Mouse (Mus musculus): Measurements from ENCODE around the gene Clock. TPM values are rescaled to one million over a fixed set of nuclear protein-coding genes. Genes with fewer than 3 reads are reported as not detected.
A peak's percentile ranks its signal among the peaks of the same experiment; 100 is the strongest.

Gene Clock
- total RNA-seq, 2 experiments from 2014 or later, result 13.7 to 14.1 TPM

DNA sequence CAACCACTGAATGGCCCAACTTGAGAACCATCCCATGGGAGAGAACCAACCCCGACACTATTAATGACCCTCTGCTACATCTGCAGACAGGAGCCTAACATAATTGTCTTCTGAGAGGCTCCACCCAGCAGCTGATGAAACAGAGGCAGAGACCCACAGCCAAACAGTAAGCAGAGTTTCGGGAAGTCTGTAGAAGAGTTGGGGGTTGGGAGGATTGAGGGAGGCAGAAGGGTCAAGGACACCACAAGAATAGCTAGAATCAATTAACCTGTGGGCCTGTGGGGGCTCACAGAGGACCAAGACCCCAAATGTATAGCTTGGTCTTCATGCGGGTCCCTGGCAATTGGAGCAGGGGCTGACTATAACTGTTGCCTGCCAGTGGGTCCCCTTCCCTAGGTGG lies 16.3 kb downstream of the Clock start:
- intact Hi-C loops (cut with DNase I; ENCODE audit: low total_unique reads), result no loop called here
- no peak for DNase-seq

DNA sequence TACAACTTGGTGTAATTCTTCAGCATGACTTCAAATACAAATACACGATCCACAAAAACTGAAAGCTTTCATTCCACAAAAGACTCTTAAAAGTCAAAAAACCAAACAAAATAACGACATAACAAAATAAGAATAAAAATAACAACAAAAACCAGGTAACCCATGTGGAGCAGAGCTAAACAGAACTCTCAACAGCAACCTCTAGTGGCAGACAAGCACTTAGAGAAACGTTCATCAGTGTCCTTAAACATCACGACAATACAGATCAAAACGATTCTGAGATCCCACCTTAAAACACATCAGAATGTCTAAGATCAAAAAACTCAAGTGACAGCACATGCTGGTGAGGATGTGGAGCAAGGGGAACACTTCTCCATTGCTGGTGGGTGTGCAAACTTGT lies 17.5 kb downstream of the Clock start:
- DNase-seq, result no peak
- intact Hi-C loops (cut with DNase I; ENCODE audit: low total_unique reads), result no loop called here

DNA sequence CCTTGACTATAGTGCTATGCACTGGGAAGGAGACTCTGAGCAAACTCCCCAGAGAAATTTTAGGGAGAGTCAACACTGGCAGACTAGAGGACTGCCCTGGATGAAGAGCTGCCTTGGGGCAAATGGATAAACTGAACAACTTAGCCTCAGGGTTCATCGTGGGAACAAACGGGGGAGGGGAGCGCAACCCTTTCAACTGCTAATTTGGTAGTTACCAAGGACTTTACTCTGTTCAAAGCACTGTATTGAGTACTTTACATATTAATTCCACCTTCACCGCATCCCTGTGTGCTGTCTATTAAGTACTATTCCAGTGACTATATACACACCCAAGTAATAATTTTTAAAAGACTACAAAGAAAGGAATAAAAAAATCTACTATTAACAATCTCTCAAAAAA lies 18.9 kb downstream of the Clock start:
- no peak for DNase-seq
- intact Hi-C loops (cut with DNase I; ENCODE audit: low total_unique reads), result no loop called here

DNA sequence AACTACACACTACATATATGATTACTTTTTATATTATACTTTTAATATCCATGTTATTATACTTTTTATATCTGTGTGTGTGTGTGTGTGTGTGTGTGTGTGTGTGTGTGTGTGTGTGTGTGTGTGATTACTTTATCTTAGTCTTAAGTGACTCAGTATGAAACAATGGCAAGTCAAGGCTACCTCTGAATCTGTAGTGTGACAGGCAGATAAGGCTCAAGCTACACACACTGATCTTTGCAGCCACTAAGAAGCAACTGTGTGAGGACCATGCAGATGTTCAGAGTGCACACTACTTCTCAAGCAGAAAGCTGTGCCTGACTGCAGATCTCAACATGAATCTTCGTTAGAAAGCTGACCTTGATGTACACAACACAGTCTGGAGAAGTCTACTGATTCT lies 20.7 kb downstream of the Clock start:
- no peak for DNase-seq
- intact Hi-C loops (cut with DNase I; ENCODE audit: low total_unique reads), result no loop called here

DNA sequence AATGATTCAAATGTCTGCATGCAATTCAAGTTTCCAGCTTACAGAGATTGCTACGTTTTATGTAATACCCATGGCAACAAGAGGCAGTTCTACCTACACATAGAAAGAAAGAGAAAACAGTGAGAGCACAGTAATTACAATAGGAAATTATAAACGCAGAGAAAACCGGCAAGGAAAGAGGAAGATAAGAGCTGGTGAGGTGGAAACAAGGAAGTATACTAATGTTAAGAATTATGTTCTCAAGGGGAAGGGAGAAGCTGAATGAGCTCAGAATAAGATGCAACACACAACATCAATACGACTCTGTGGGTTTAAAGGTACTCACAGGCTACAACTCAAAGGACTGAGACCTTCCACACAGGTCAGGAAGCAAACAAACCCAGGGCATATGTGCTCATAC lies 29.6 kb downstream of the Clock start:
- DNase-seq, result no peak
- intact Hi-C loops (cut with DNase I; ENCODE audit: low total_unique reads), result no loop called here

DNA sequence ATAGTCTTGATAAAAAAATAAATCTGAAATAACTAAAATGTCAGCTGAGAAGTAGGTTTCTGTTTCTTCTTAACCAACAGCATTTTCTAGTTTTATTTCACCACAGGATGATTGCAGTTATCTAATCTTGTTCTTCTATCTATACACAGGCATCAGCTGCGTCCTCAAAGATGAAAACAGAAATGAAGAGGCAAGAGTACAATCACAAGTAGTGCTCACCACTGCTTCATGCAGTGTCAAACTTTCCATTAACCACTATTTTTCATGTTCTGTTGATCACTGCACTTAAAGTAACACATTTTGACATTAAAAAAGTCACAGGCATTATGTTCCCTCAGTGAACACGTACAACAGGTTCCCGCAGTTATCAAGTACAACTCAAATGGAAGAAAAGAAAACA lies 53.6 kb downstream of the Clock start:
- intact Hi-C loops (cut with DNase I; ENCODE audit: low total_unique reads), result no loop called here
- no peak for DNase-seq

DNA sequence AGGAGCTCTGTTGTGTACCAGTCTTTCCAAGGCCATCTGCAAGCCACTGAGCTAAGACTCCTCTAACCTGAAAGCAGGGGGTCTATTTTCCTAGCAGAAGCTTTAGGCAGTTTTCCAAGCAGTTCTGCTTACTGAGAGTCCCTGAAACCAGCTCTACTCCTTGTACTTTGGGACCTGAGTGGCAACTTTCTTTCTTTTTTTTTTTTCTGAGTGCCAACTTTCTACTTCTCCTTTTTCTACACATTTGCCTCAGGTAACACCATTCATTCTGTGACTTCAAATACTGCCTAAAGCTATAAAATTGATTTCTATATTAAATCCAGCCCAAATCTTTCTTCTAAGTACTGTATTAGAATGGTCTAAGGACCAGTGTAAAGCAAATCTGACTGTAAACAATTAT lies 58.1 kb downstream of the Clock start:
- no peak for DNase-seq
- intact Hi-C loops (cut with DNase I; ENCODE audit: low total_unique reads), result no loop called here

DNA sequence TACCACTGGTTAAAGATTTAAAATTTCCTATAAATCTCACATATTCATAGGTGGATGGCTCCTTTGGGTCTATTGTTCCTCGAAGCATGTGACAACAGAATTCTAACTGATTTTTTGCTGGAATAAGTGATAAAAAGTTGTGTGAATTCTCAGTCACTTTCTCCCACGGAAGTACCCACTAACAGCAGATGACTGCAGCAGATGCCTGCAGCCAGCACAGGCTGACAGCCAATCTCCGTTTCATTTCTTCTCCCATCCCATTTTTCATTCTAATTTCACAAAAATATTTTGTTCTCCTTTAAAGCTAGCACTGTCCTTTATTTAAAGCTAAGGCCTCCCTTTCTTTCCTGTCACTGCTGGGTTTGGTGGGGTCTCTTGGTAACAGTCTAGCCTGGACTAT lies 59.2 kb downstream of the Clock start:
- intact Hi-C loops (cut with DNase I; ENCODE audit: low total_unique reads), result no loop called here
- no peak for DNase-seq

DNA sequence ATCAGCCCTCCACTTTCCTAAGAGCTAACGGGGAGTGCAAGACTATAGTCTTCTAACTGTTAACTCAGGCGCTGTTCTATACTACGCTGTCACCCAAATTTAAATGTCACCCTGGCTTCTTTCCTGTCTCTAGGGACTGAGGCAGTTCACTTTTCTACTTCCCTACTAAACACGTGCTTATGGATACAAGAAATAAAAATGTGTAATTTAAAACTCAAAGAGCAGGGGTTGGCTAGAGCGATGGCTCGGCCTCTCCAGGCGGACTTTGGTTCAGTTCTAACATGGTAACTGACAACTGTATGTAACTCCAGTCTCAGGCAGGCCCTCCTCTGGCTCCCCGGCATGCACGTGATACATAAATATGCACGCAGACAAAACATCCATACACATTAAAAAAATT lies 60.2 kb downstream of the Clock start:
- DNase-seq, result no peak
- intact Hi-C loops (cut with DNase I; ENCODE audit: low total_unique reads), result no loop called here

DNA sequence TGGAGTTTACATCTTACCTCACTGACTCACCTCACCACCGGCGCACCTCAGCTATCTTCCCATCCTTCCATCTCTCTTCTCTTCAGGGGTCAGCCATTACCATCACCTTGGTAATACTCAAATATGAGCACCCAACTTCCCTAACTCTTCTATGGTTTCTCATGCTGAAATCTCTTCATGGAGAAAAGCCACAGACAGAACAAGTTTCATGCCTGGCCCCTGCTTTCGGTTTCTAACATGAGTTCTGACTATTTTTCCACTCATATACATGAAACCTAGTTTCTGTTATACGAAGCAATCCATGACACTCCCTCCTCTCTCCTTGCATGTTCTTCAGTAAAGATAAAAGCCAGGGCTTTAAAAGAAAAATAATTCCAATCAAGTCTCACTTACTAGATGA lies 60.7 kb downstream of the Clock start:
- DNase-seq, result no peak
- intact Hi-C loops (cut with DNase I; ENCODE audit: low total_unique reads), result no loop called here

DNA sequence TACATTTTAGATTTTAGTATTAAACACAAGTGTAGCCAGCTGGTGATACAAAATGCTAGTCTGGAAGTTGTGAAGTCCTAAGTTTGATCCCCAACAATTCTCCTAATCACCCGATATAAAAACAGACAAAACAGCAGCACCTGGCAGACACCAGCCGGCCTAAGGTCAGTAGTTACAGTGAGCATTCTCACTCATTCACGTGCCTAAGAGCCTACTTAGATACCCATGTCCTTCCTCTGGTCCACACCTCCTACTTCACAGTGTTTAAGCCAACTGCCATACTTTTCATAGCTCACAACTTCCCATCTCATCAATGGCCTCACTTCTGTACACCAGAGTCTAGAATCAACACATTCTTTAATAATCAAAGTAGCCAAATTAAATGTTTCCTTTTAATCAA lies 61.3 kb downstream of the Clock start:
- intact Hi-C loops (cut with DNase I; ENCODE audit: low total_unique reads), result no loop called here
- no peak for DNase-seq

DNA sequence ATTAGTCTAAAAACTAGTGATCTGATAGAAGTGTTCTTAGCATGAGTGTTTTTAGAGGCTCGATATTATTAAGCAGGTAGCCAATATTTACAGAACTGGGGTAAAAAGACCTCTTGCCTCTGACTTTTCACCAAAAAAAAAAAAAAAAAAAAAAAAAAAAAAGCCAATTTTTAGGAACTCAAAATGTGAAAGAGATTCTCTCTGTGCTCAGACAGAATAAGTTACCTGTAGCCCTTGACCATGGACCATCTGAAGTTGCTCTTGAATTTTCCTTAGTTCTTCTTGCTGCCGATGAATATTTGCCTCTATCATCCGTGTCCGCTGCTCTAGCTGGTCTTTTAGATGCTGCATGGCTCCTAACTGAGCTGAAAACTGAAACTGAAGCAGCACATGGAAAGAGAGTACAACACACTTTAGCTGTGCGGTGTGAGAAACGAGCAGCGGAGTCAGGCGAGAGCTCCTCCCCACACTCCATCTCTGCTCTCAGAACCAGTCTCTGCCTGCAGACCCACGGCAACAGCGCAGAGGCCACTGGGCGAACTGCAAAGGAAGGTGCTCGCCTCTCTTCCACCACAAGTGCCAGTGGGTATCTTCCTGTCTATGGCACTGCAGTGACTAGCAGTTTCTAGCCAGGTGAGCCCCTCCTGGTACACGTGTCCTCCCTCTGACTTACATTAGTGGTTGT lies 73.3 kb downstream of the Clock start:
- intact Hi-C loops (cut with DNase I; ENCODE audit: low total_unique reads), result no loop called here
- no peak for DNase-seq

DNA sequence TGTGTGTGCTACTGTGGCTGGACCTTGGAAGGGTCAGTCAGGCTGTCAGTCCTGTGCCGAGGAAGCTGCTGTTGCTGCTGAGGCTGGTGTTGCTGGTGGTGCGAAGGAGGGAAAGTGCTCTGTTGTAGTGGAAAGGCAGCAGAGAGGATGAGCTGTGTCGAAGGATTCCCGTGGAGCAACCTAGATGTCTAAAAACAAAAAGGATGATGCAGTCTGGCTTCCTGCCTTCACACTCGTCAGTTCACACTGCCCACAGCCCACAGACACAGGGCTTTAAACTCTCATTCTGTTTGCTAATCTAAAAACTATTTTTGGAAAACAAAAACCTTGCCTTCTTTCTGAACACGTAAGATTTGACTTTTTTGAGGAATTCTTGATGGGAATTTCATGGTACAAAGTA lies 87.9 kb downstream of the Clock start:
- DNase-seq, result no peak
- intact Hi-C loops (cut with DNase I; ENCODE audit: low total_unique reads), result no loop called here

DNA sequence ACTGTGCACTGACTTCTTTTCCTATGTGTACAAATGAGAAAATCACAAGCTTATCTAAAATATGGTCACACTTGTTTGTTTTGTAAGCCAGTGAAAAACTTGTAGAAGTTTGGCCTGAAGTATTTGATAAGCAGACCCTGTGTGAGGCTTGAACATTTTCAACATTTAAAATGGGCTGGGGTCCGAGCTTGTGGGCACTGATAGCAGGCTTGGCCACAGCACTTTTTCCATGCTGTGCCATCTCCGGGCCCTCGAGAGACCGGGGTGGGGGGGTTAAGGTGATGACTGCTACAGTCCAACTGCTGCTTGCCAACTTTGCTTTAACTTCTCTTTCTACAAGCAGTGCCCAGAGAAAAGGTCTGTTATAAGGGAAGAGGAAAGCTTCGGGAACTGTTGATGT lies 96.5 kb downstream of the Clock start:
- intact Hi-C loops (cut with DNase I; ENCODE audit: low total_unique reads), result no loop called here
- DNase-seq, result no peak

DNA sequence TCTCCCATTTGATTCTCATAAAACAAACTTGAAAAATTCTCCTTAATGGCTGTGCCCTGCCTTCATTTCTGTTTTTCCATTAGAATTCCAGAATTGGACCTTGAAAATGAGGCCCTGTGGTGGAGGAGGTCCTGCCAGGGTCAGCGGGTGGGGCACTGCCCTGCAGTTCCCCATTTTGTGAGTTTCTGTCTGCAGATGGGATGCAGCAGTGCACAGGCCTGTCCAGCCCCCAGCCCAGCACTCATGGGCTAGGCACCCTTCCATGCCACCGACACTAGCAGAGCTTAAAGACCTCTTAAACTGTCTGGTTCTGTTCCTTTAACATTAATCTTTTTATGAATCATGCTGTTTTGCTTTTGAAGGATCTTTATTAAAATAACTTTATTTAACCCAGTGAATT lies 98.7 kb downstream of the Clock start:
- intact Hi-C loops (cut with DNase I; ENCODE audit: low total_unique reads), result no loop called here
- no peak for DNase-seq

DNA sequence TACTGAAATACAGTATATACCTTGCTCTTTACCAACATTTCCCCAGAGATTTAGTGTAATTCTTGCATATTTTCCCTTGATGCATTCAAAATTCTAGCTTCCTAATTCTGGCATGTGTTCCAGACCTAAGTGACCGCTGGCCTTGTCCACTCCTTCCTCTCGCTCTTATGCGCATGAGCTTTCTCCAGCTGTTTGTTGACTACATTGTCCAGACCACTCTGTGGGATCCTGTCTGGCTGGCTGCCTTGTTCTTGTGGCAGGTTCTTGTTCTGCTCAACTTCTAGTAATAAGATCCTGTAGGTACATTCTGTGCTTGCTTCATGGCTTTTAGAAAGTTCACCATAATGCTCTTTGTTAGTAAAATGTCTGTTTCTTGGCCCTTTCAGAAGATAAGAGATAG lies 101.4 kb downstream of the Clock start:
- DNase-seq, result peak; percentile 24

DNA sequence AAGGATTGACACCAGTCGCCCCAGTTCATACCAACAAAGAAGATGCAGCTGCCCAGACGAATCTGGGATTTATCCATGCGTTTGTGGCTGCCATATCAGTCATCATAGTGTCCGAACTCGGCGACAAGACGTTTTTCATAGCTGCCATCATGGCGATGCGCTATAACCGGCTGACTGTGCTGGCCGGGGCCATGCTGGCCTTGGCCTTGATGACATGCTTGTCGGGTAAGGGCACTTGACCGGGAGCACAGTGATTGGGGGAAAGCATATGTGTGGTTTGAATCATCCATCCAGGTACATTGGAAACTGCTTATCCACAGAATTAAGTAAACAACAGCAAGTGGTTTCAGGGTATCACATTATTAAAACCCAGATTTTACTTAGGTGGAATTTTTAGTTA lies 105.2 kb downstream of the Clock start:
- intact Hi-C loops (cut with DNase I; ENCODE audit: low total_unique reads), result no loop called here
- no peak for DNase-seq

More for the DNA sequence above, 101.4 kb downstream of the Clock start:
- intact Hi-C loops (cut with DNase I; ENCODE audit: low total_unique reads), result no loop called here

DNA sequence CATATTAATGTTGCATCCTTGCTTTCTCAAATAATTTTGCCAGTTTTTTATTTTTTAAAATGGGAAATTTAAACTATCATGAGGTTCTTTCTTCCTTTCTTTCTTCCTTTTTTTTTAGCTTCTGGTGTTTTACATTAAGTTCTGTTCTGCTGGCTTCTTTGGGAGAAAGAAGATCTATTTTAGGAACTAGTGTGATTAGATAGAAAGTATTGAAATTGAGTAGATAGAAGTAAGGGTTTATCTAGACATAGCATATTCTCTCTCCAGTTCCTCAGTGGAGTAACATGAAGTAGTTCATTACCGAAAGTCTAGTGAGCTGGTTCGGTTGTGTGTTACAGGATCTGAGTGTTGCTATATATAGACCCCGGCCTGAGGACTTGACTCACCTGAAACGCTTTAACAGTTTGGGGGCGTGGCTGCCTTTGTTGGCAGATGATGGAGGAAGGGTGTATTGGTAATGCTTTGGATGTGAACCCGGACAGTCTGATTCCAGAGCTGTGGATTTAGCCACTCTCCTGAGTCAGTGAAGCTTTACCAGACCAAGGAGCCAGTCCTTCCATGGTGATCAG lies 110.1 kb downstream of the Clock start:
- DNase-seq, result no peak
- intact Hi-C loops (cut with DNase I; ENCODE audit: low total_unique reads), result no loop called here

DNA sequence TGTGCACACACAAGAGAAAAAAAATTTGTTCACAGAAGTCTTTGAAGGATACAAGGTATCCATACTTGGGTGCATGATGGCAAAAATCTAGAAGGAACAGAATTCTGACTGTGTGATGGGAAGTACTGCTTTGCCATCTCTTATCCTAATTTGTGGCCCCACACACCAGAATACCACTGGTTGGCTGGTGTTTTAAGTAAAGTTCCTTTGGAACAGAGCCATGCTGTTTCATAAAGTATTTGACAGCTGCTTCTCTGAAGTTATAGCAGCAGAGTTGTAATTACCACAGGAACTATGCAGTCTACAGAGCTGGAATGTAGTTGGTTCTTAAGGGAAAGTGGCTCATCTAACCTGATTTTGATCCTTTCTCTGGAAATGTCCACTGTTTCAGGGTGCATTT lies 111.5 kb downstream of the Clock start:
- intact Hi-C loops (cut with DNase I; ENCODE audit: low total_unique reads), result no loop called here
- no peak for DNase-seq

DNA sequence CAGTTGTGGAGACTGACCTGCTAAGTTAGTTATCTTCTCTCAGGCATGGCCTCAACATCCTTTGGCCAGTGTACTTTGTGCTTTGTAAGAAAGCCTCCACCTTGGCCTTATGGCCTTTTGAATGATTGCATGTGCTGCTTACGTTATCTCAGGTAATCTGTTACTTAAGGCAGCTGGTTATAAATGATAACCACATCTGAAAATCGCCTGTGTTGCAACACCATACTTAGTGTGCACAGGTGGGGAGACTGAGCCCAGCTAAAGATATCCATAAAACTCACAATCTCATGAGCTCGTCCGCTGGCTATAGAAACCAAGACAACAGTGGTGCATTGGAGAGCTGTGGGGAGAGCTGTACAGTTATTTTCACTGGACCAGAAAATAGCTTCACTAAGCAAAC lies 114.0 kb downstream of the Clock start:
- intact Hi-C loops (cut with DNase I; ENCODE audit: low total_unique reads), result no loop called here
- DNase-seq, result no peak

DNA sequence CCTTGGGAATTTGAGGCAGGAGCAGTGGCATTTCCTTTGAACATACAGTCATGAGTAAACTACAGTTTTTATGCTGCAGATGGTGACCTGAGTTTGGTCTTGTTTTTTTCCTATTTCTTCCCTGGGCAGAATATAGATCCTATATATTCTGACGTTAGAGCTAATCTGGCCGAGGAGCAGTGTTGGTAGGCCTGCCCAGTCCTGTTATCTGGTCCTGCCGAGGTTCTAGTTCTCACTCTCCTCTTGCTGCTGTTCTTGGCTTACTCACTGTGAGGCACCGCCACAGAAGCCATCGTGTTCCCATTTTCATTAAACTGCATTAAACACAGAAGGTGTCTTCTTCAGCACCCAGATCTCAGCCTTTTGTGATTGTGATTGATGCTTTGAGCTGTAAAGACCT lies 116.7 kb downstream of the Clock start:
- intact Hi-C loops (cut with DNase I; ENCODE audit: low total_unique reads), result no loop called here
- no peak for DNase-seq
